Mouse (Mus musculus) kidney, adult 11 months (tissue): ENCODE measurements around the gene Acsm1.

Experiments
- DNase-seq: peaks from one replicate; pipeline ENCODE4 v3.0.0; 2022

The Acsm1 gene

DNA sequence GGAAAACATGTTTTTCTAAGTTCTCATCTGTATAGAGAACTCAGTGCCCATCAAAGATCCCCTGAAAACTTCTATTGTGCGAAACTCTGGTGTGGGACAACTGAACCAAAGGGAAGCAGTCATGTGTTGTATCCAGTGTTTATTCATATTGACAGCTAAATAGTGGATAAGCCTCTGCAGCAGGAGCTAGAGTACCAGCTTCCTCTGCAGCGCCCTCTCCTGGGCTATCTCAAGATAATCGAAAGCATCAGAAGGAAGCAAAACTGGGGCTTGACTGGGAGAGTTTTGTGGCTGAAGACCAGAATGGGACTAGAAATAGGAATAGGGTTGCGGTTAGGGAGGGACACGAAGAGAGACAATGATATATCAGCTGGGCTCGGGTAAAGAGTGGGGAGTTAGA lies 64.1 kb downstream of the Acsm1 start:
- no peak for DNase-seq

GRCm38 (mm10) chr7:119673465-119673864 lies 66.6 kb downstream of the Acsm1 start:
- DNase-seq: no peak

DNA sequence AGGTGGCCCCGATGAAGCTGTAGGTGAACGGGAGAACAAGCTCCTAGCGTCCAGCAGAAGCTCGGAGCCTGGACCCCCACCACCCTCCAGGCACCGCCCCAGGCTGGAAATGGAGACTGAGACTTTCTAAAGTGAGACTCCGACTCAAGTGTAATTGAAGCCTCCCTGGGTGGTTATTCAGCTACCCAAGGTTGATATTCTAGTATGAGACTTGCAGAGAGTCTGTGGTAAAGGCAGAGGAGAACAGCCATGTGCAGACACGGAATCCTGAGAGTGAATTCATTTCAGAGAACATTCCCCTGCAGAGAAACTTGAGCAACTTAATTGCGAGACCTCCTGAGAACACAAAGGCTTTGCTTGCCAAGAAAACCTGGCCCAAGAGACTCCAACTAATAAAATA lies 73.3 kb downstream of the Acsm1 start:
- DNase-seq: no peak

DNA sequence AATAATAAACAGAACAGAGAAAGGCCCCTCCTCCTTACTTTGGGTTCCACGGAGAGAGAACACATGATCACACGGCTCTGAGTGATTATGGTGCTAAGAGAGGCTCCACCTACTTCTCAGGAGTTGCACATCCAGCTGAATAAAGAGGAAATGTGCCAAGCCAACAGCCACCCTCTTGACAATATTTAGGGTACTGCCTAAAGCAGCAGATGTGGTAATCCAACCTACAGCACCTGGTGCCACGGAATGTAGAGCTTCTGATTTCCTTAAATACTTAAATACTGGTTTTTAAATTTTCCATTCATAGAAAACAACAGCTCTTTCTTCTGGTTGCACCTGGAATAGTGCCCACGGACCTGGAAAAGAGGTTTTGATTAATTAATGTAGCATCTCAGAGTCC lies 75.9 kb downstream of the Acsm1 start:
- no peak for DNase-seq

DNA sequence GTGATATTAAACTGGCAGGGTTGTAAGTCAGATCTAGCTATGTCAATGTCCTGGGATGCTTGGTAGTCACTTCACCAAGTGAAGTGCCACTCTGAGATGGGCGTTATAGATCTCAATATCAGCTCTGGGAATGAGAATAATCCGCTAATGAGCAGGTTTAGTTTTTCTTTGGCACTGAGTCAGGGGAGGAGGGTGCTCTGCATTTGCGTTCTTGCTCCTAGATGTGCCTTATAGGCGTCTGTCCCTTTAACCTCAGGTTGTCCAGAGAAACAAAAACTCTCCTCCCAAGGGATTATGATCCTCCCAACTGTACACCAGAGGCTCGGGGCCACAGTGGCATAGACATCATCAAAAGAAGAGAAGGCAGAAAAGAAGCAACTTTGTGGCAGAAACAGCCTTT lies 82.9 kb downstream of the Acsm1 start, which contains the start of gene Acsm4:
TSS of gene Acsm4 (plus strand) at position 301 of the 400 bp plus-strand sequence.
- DNase-seq: no peak

GRCm38 (mm10) chr7:119692302-119692701 lies 85.5 kb downstream of the Acsm1 start:
- DNase-seq: no peak

- DNase-seq: no peak
These were observed 88.1 kb downstream of the Acsm1 start for GRCm38 (mm10) chr7:119694926-119695325.
